Mouse (Mus musculus) liver, adult 10 weeks (tissue): ENCODE data around the gene Arl6ip6. TPM values are rescaled to one million over a fixed set of nuclear protein-coding genes. Genes with fewer than 3 reads are reported as not detected.

Experiments used
- polyA plus RNA-seq: library from polyadenylated mRNA; stranded (reverse); fragments of 350-450 nt; fragmentation: Illumina TruSeq; extraction: RNeasy Lipid Tissue Mini Kit (QIAGEN cat#74804); gene quantifications from one replicate; pipeline ENCODE4 v1.2.3, GENCODE M21; 2014; ENCODE audit warnings: low read depth, low replicate concordance

Arl6ip6 gene
- polyA plus RNA-seq, result 27.3 TPM

DNA sequence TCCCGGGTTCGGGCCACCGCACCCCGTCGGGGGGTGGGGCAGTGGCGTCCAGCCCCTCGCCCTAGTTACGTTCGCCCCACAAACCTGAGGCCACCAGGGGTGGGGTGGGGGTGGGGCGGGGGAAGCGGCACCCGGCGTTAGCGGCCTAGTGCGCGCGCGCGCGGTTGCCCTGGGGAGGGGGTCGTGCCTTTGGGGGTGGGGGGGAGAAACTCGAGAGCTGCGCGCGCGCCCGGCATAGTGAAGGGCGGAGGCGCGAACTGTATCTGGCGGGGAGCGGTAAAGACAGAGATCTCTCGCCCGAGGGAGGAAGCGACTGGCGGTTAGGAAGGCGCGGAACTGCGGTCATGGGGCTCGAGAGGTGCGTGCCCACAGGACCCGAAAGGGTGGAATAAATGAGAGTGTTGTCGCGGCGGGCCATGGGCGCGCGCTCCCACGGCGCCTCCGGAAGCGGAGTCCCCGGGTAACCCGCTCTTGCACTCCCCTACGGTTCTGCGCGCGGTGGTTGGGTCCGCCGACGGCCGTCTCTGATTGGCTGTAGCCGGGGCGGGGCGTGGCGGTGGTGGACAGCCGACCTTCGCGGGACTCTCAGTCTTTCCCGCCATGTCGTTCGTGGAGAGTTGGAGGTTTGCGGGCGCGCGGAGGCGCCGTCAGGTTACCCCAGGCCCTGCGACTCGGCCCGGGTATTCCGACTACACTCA lies at the start of gene Arl6ip6:
Arl6ip6 (plus strand) TSS at position 204 of the 698 bp plus-strand sequence.

DNA sequence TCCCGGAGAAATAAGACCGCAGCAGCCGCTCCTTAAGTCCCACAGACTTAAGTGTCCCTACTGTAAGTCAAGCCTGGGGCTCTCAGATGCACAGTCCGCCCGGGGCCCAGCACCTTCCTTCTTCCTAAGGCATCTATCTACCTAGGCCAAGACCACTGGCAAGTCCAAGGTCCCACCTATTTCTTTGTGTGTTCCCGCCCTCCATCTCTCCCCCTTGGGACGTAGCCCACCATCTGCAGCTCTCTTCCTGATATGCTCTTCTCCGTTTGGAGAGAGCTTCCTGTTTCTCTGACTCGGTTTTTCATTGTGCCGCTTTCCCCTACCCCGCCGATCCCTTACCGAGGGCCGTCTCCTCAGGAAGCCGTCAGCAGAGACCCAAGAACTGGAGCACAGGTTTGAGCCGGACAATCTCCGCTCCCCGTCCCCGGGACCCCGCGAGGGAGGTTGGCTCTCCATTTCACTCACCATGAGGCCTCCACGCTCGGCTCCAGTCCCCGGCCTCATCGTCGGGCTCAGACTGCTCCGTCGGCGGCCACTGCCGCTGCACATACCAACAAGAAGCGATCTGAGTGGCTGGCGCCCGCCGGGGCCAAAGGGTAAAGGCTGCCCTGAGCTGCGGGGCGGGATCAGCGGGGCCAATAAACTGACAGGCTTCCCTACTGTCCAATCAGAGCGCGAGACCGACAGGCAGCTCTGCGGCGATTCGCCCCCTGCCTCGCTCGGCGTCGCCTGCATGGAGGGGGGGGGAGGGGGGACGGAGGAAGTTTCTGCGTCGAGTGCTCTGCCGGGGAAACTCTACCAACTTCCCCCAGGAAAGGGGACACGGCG lies 628 bp upstream of the Arl6ip6 start, which contains the start of gene Prpf40a:
Prpf40a (minus strand) TSS at position 601 of the 828 bp plus-strand sequence.

Other genes with a start within 250 kb of the Arl6ip6 start
- 85.9 TPM for gene Prpf40a, start 442 bp upstream of the Arl6ip6 start, polyA plus RNA-seq